In the genomic region with DNA sequence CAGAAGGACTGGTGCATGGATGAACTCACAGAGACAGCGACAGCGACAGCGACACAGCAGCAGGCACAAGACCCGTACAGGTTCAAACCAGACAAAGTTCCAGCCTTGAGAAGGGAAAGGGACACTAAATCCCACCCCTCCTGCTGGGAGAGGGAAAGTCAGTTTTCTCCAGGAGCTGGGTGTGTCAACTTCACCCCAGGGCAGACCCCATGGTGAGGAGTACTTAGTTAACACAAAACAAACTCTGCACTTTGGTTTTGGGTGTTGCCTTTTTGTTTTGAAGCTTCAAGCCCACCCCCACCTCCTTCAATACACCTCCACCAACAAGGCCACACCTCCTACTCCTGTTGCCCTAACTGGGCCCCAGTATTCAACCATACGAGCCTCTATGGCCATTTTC, we compare ENCODE assay signal across 24 mouse cellular contexts. TPM values are rescaled to one million over a fixed set of nuclear protein-coding genes. Genes with fewer than 3 reads are reported as not detected.
DNase-seq lines count a peak whose midpoint lies in the region; ATAC-seq and TF ChIP-seq lines count a peak whose summit lies in the region.
"Had no signal": no experiment of that assay in that cellular context is flagged by ENCODE, and none has a peak within 500 bp of the region (broad histone marks: within the 10 kb centered on the region; RNA-seq: fewer than 3 reads in every experiment).

No protein-coding gene starts in this region.

- H3K4me1 ChIP-seq in ES-Bruce4 (ENCODE audit: control insufficient read depth, insufficient read depth, low read length), result no peaks in the 10 kb centered on the region
- H3K4me1 ChIP-seq in forebrain, embryonic 11.5 days (replicated peaks; ENCODE audit: control insufficient read depth, insufficient read depth, low read length), result no peaks in the 10 kb centered on the region
- H3K4me1 ChIP-seq: forebrain, embryonic 10.5 days; hindbrain, embryonic 12.5 days; hindbrain, embryonic 15.5 days had no signal

- 51% methylated on average over 5 of the region's 5 CpGs for WGBS in forebrain, embryonic 11.5 days

- no peaks in the 10 kb centered on the region for H3K36me3 ChIP-seq in ES-Bruce4 (ENCODE audit: control insufficient read depth, insufficient read depth, low read length, poor library complexity, severe bottlenecking)
- no peaks in the 10 kb centered on the region for H3K36me3 ChIP-seq in forebrain, embryonic 11.5 days (ENCODE audit: control insufficient read depth, insufficient read depth, low read length)
- H3K36me3 ChIP-seq: forebrain, embryonic 10.5 days; heart, embryonic 13.5 days; hindbrain, embryonic 12.5 days; hindbrain, embryonic 15.5 days had no signal

- H3K4me3 ChIP-seq in ES-Bruce4 (ENCODE audit: low read depth, low read length), result no peak overlapping the region
- no peak overlapping the region for H3K4me3 ChIP-seq in forebrain, embryonic 11.5 days (ENCODE audit: low read depth, low read length)
- H3K4me3 ChIP-seq: forebrain, embryonic 10.5 days; heart, embryonic 13.5 days; hindbrain, embryonic 12.5 days; hindbrain, embryonic 15.5 days had no signal

- no peak for TF ChIP-seq CTCF in ES-Bruce4 (IDR thresholded peaks at IDR 0.05; ENCODE audit: low read depth, low read length)

- H3K9ac ChIP-seq in ES-Bruce4 (ENCODE audit: low read depth, poor library complexity, severe bottlenecking), result no peak overlapping the region
- no peak overlapping the region for H3K9ac ChIP-seq in forebrain, embryonic 11.5 days (ENCODE audit: low read length)
- H3K9ac ChIP-seq: forebrain, postnatal 0 days; heart, embryonic 13.5 days; hindbrain, embryonic 12.5 days; hindbrain, embryonic 15.5 days had no signal

- TF ChIP-seq POLR2A in ES-Bruce4 (IDR thresholded peaks at IDR 0.05; ENCODE audit: insufficient read depth, low read length), result no peak

- peak; percentile 92 for DNase-seq in ES-CJ7 (ENCODE audit: low read depth, low spot score)
- DNase-seq in WW6 (ENCODE audit: low read depth, low spot score), result peak; percentile 49
- DNase-seq in natural killer cell, adult 2 months (ENCODE audit: low spot score in 2 of 2), result no peak
- DNase-seq in left cerebral cortex, adult 18-20 months (ENCODE audit: low spot score in 2 of 2), result no peak
- no peak for DNase-seq in forebrain, embryonic 11.5 days (ENCODE audit: low spot score)
- DNase-seq: adrenal gland, adult 2 months; adrenal gland, postnatal 14 days; cerebellum, adult 11 months; cerebellum, adult 2 months; cerebellum, postnatal 10 days; cerebellum, postnatal 36 days; embryo, embryonic 11 days; forebrain, postnatal 0 days; gastrocnemius, postnatal 25 days; heart, adult 18-20 months; heart, postnatal 14 days had no signal

- no peak overlapping the region for H3K4me2 ChIP-seq in forebrain, embryonic 11.5 days (ENCODE audit: low read depth, low read length, severe bottlenecking)
- H3K4me2 ChIP-seq: heart, embryonic 13.5 days; hindbrain, embryonic 12.5 days; hindbrain, embryonic 15.5 days had no signal

- ATAC-seq in forebrain, embryonic 11.5 days (replicated peaks; ENCODE audit: low FRiP score), result no peak
- ATAC-seq: CD4-positive, CD25-positive, alpha-beta regulatory T cell, adult 4 months; forebrain, embryonic 14.5 days; forebrain, postnatal 0 days; intestine, postnatal 0 days had no signal

- peak; percentile 53 for TF ChIP-seq EP300 in ES-Bruce4 (IDR thresholded peaks at IDR 0.05; ENCODE audit: insufficient read depth, low read depth, low read length)

- peaks cover 5% of the 10 kb centered on the region; the same call in 1 of the 2 replicates for H3K27me3 ChIP-seq in ES-Bruce4 (ENCODE audit: control insufficient read depth, insufficient read depth, low read length, poor library complexity, severe bottlenecking)
- H3K27me3 ChIP-seq in forebrain, embryonic 11.5 days (ENCODE audit: control insufficient read depth, insufficient read depth, low read length), result peaks cover 12% of the 10 kb centered on the region; the same call in 1 of the 2 replicates

- H3K27ac ChIP-seq in ES-Bruce4 (ENCODE audit: insufficient read depth, low read length), result no peak overlapping the region
- no peak overlapping the region for H3K27ac ChIP-seq in forebrain, embryonic 11.5 days (ENCODE audit: low read depth, low read length)
- H3K27ac ChIP-seq: forebrain, embryonic 10.5 days; heart, embryonic 13.5 days; hindbrain, embryonic 12.5 days; hindbrain, embryonic 15.5 days had no signal

- H3K9me3 ChIP-seq in ES-Bruce4 (replicated peaks; ENCODE audit: control insufficient read depth, insufficient read depth, low read length, poor library complexity, severe bottlenecking), result no peaks in the 10 kb centered on the region
- H3K9me3 ChIP-seq in forebrain, embryonic 11.5 days (ENCODE audit: control insufficient read depth, low read length), result no peaks in the 10 kb centered on the region
- H3K9me3 ChIP-seq: forebrain, embryonic 10.5 days; heart, embryonic 13.5 days; hindbrain, embryonic 12.5 days; hindbrain, embryonic 15.5 days had no signal

RNA-seq across cellular contexts. Expression of a gene that starts 15.6 kb away (rescaled TPM):
- polyA plus RNA-seq in ES-Bruce4 (2011; ENCODE audit: insufficient read depth, insufficient read length, low read depth, missing spikeins), result 0.21 and 0.61 TPM in 2 replicates
- total RNA-seq in left cerebral cortex, adult 18-20 months (2021), result 10 to 100 TPM; 35.5 to 38.4 TPM
- polyA plus RNA-seq in forebrain, embryonic 11.5 days (2014; fragmentation: Nextera tagmentation; extraction: Ambion mirVana), result 11.6 and 12.8 TPM in 2 replicates

Comparison
In these comparisons a context has a peak if more than half of its experiments do, and no peak if none do; other contexts are left out.
1. DNase-seq: peak in ES-CJ7 (single experiment) and WW6 (single experiment); none in natural killer cell, adult 2 months (0 of 2), left cerebral cortex, adult 18-20 months (0 of 2) and forebrain, embryonic 11.5 days (single experiment).